Comparison of ENCODE assay signal across 8 mouse cellular contexts in the genomic region with DNA sequence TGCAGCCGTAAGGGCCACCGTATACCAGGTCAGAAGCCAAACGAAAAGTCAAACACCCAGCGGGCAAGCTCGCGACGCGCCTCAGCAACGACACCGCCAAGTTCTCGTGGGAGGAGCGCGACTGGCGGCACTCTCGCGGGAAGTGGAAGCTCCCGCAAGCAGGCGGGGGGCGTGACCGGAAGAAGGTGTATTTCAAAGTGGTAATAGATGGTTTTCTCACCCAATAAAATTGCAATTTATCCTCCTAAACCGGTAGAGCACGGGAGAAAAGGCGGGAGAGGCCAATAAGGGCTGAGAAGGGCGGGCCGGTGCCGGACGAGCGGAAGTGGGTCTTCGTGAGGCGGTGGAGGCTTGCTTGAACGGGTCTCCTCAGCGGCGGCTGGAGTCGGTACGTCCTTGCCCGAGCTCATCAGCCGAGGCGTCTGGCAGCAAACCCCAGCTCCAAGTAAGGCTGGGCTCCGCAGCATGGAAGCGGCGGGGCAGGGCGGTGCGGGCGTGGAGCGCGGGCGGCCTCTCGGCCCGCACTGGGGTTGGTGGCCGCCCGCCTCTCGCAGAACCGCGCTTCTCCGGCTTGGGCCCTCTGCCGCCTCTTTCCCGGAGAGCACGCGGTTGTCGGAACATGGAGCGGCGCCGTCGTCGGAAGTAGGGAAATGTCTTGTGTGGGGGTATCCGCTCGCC. TPM values are rescaled to one million over a fixed set of nuclear protein-coding genes. Genes with fewer than 3 reads are reported as not detected.
A peak's percentile ranks its signal among the peaks of the same experiment; 100 is the strongest.
DNase-seq lines count a peak whose midpoint lies in the region; ATAC-seq and TF ChIP-seq lines count a peak whose summit lies in the region.

A gene (plus strand): TSS at position 193 of the 678 bp plus-strand sequence.

- no peaks in the 10 kb centered on the region; the same call in 1 of the 2 replicates for H3K36me3 ChIP-seq in embryonic facial prominence, embryonic 13.5 days
- H3K36me3 ChIP-seq in kidney, adult 2 months (ENCODE audit: control insufficient read depth, insufficient read depth, low read length), result no peaks in the 10 kb centered on the region
- H3K36me3 ChIP-seq in limb, embryonic 12.5 days, result peaks cover 6% of the 10 kb centered on the region
- no peaks in the 10 kb centered on the region for H3K36me3 ChIP-seq in midbrain, embryonic 15.5 days (replicated peaks)
- no peaks in the 10 kb centered on the region for H3K36me3 ChIP-seq in spleen, adult 2 months (ENCODE audit: control insufficient read depth, insufficient read depth, low read length)

- peak within 1 kb of the TSS; percentile 94 for H3K4me3 ChIP-seq in embryonic facial prominence, embryonic 13.5 days
- peak within 1 kb of the TSS; percentile 86 for H3K4me3 ChIP-seq in kidney, adult 2 months (ENCODE audit: insufficient read depth, low read depth, low read length)
- H3K4me3 ChIP-seq in limb, embryonic 12.5 days (replicated peaks), result peak within 1 kb of the TSS; percentile 95
- peak within 1 kb of the TSS; percentile 87 for H3K4me3 ChIP-seq in midbrain, embryonic 15.5 days
- H3K4me3 ChIP-seq in spleen, adult 2 months (ENCODE audit: extremely low read depth, insufficient read depth, insufficient read length), result peak within 1 kb of the TSS; percentile 96

- TF ChIP-seq CTCF in kidney, adult 2 months (conservative IDR thresholded peaks at IDR 0.05; ENCODE audit: insufficient read depth, insufficient read length, low read depth, low read length), result no peak
- no peak for TF ChIP-seq CTCF in spleen, adult 2 months (IDR thresholded peaks at IDR 0.05; ENCODE audit: extremely low read depth, insufficient read depth, insufficient read length, insufficient replicate concordance)

- WGBS in embryonic facial prominence, embryonic 13.5 days, result under 1% methylated on average over 64 of the region's 67 CpGs
- under 1% methylated on average over 67 of the region's 67 CpGs for WGBS in kidney, adult 2 months
- under 1% methylated on average over 67 of the region's 67 CpGs for WGBS in limb, embryonic 12.5 days
- WGBS in midbrain, embryonic 15.5 days, result under 1% methylated on average over 67 of the region's 67 CpGs
- WGBS in spleen, adult 2 months, result under 1% methylated on average over 57 of the region's 67 CpGs

- ATAC-seq in embryonic facial prominence, embryonic 13.5 days (ENCODE audit: insufficient number of reproducible peaks, insufficient read depth, low FRiP score, low TSS enrichment, low read depth), result peak; percentile 95
- peak; percentile 93 for ATAC-seq in limb, embryonic 12.5 days (ENCODE audit: insufficient number of reproducible peaks, insufficient read depth, low FRiP score, low TSS enrichment, low read depth)
- peak; percentile 99 for ATAC-seq in midbrain, embryonic 15.5 days (replicated peaks)

- peaks cover 17% of the 10 kb centered on the region for H3K4me1 ChIP-seq in embryonic facial prominence, embryonic 13.5 days
- H3K4me1 ChIP-seq in kidney, adult 2 months (ENCODE audit: control insufficient read depth, insufficient read depth, low read length), result peaks cover 3% of the 10 kb centered on the region; the same call in 1 of the 2 replicates
- peaks cover 16% of the 10 kb centered on the region for H3K4me1 ChIP-seq in limb, embryonic 12.5 days (replicated peaks)
- peaks cover 22% of the 10 kb centered on the region for H3K4me1 ChIP-seq in midbrain, embryonic 15.5 days
- peaks cover 4% of the 10 kb centered on the region for H3K4me1 ChIP-seq in spleen, adult 2 months (ENCODE audit: control insufficient read depth, insufficient read depth, insufficient read length)

- H3K27ac ChIP-seq in embryonic facial prominence, embryonic 13.5 days, result peak within 1 kb of the TSS; percentile 98
- peak within 1 kb of the TSS; percentile 83 for H3K27ac ChIP-seq in kidney, adult 2 months (ENCODE audit: insufficient read depth, low read depth, low read length)
- peak within 1 kb of the TSS; percentile 96 for H3K27ac ChIP-seq in limb, embryonic 12.5 days
- H3K27ac ChIP-seq in midbrain, embryonic 15.5 days, result peak within 1 kb of the TSS; percentile 89
- peak within 1 kb of the TSS; percentile 94 for H3K27ac ChIP-seq in spleen, adult 2 months (ENCODE audit: insufficient read depth, low read length)

- H3K9me3 ChIP-seq in embryonic facial prominence, embryonic 13.5 days, result no peaks in the 10 kb centered on the region
- no peaks in the 10 kb centered on the region for H3K9me3 ChIP-seq in limb, embryonic 12.5 days
- no peaks in the 10 kb centered on the region for H3K9me3 ChIP-seq in midbrain, embryonic 15.5 days

- TF ChIP-seq POLR2A in kidney, adult 2 months (IDR thresholded peaks at IDR 0.05; ENCODE audit: low read depth, low read length), result peak; percentile 86
- TF ChIP-seq POLR2A in spleen, adult 2 months (IDR thresholded peaks at IDR 0.05; ENCODE audit: low read depth, low read length), result peak; percentile 74

- peak; percentile 95 for DNase-seq in 3134 (ENCODE audit: extremely low read depth, insufficient read length, low spot score)
- DNase-seq in adrenal gland, postnatal 36 days, result peak; percentile 98 to 99
- peak; percentile 99 for DNase-seq in heart, adult 18-20 months
- peak; percentile 99 for DNase-seq in kidney, adult 2 months
- DNase-seq in spleen, adult 2 months (ENCODE audit: low read depth in 1 of 2, low spot score in 2 of 2), result peak; percentile 96 to 99

- H3K4me2 ChIP-seq in embryonic facial prominence, embryonic 13.5 days, result peak within 1 kb of the TSS; percentile 88
- H3K4me2 ChIP-seq in limb, embryonic 12.5 days, result peak within 1 kb of the TSS; percentile 85
- H3K4me2 ChIP-seq in midbrain, embryonic 15.5 days, result peak within 1 kb of the TSS; percentile 90

- no peaks in the 10 kb centered on the region for H3K27me3 ChIP-seq in embryonic facial prominence, embryonic 13.5 days
- H3K27me3 ChIP-seq in kidney, adult 2 months (replicated peaks; ENCODE audit: control insufficient read depth, insufficient read depth, low read length), result no peaks in the 10 kb centered on the region
- no peaks in the 10 kb centered on the region for H3K27me3 ChIP-seq in limb, embryonic 12.5 days
- no peaks in the 10 kb centered on the region for H3K27me3 ChIP-seq in midbrain, embryonic 15.5 days (replicated peaks)
- no peaks in the 10 kb centered on the region for H3K27me3 ChIP-seq in spleen, adult 2 months (ENCODE audit: control insufficient read depth, insufficient read depth, low read length)

- H3K9ac ChIP-seq in embryonic facial prominence, embryonic 13.5 days, result peak within 1 kb of the TSS; percentile 99
- peak within 1 kb of the TSS; percentile 95 for H3K9ac ChIP-seq in limb, embryonic 12.5 days (replicated peaks)
- peak within 1 kb of the TSS; percentile 88 for H3K9ac ChIP-seq in midbrain, embryonic 15.5 days

RNA-seq across cellular contexts. Expression of the gene that starts here (rescaled TPM):
- total RNA-seq in adrenal gland, postnatal 36 days (2021), result 100 to 1,000 TPM; 100 to 102 TPM
- polyA plus RNA-seq in embryonic facial prominence, embryonic 13.5 days (2015; fragmentation: Nextera tagmentation; extraction: Ambion mirVana), result 157 and 170 TPM in 2 replicates
- 10 to 100 TPM; 29.1 to 32.2 TPM for total RNA-seq in heart, adult 18-20 months (2021)
- 47.5 and 49.9 TPM in 2 replicates for polyA plus RNA-seq in kidney, adult 2 months (2012; rRNA removed)
- 181 TPM in 2 replicates for polyA plus RNA-seq in limb, embryonic 12.5 days (2016; fragmentation: Nextera tagmentation; extraction: Ambion mirVana)
- 130 and 132 TPM in 2 replicates for polyA plus RNA-seq in midbrain, embryonic 15.5 days (2015; fragmentation: Nextera tagmentation; extraction: Ambion mirVana)
- polyA plus RNA-seq in spleen, adult 2 months (2012; rRNA removed), result 37.8 and 38.4 TPM in 2 replicates

Comparison
In these comparisons a context has a peak if more than half of its experiments do, and no peak if none do; other contexts are left out.
1. Peak in every context shown above with its lines: DNase-seq, ATAC-seq, H3K4me3 ChIP-seq and H3K27ac ChIP-seq.